Mouse (Mus musculus): Measurements from ENCODE around the gene Gm42957. TPM values are rescaled to one million over a fixed set of nuclear protein-coding genes. Genes with fewer than 3 reads are reported as not detected.

The Gm42957 gene
- polyA plus RNA-seq, 1 experiment from 2014 or later: 0.04 TPM

DNA sequence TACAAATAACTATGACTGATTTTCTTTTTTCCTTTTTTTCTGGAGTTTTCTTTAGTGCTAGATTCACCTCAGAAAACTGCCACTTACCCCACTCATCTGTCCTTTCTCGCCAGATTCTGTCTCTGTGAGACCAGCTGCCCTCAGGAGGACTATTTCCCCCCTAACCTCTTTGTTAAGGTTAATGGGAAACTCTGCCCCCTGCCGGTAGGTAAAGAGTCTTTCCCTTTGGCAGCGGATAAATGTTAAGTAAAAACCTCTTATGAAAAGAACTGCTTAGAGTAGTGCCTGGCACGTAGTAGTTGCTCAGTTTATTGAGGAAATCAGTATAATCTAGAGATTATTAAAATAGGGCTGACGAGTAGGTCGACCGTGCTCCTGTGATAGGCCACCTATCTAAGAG is 65.1 kb downstream of the Gm42957 start:
- Histone ChIP-seq H3K9ac (ENCODE audit: low read length) (no peak overlapping the region), H3K9me3 (ENCODE audit: control insufficient read depth, low read length) (no peaks in the 10 kb centered on the region), H3K4me3 (ENCODE audit: low read depth, low read length) (no peak overlapping the region), H3K27ac (replicated peaks) (no peak overlapping the region), H3K36me3 (ENCODE audit: control insufficient read depth, insufficient read depth, low read length) (peaks cover 28% of the 10 kb centered on the region), H3K4me1 (replicated peaks; ENCODE audit: control insufficient read depth, insufficient read depth) (no peaks in the 10 kb centered on the region; the same call in 1 of the 2 replicates), H3K27me3 (ENCODE audit: control insufficient read depth, insufficient read depth, low read length) (no peaks in the 10 kb centered on the region), H3K4me2 (replicated peaks; ENCODE audit: low read depth) (no peak overlapping the region)
- ATAC-seq (ENCODE audit: low FRiP score, low TSS enrichment) (no peak), DNase-seq (ENCODE audit: low spot score) (no peak)
- WGBS: 57% methylated on average over 7 of the region's 7 CpGs
- no peak for TF ChIP-seq EP300 (optimal IDR thresholded peaks at IDR 0.05)
- peak; percentile 69 for TF ChIP-seq CTCF (IDR thresholded peaks at IDR 0.05; ENCODE audit: low read depth)

DNA sequence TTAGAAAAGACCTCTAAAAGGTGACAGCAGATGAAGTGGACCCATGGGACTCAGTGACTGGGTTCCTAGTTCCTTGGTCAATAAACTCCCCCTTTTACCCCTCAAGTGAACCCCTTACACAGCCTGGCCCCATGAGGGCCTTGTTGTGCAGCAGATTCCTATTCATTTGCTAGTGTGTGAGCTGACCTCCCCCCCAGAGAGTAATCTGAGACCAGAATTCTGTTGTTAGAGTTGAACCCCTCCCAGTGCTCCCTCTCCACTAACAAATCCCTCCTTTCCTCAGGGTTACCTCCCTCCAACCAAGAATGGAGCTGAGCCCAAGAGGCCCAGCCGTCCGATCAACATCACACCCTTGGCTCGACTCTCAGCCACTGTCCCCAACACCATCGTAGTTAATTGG is 65.7 kb downstream of the Gm42957 start:
- peaks cover 28% of the 10 kb centered on the region for H3K36me3 ChIP-seq (ENCODE audit: control insufficient read depth, insufficient read depth, low read length)
- WGBS: 90% methylated on average over 4 of the region's 4 CpGs

More for the DNA sequence above, 65.7 kb downstream of the Gm42957 start:
- DNase-seq (ENCODE audit: low spot score) (no peak), ATAC-seq (ENCODE audit: low FRiP score, low TSS enrichment) (no peak)
- Histone ChIP-seq H3K4me2 (replicated peaks; ENCODE audit: low read depth) (no peak overlapping the region), H3K9me3 (ENCODE audit: control insufficient read depth, low read length) (no peaks in the 10 kb centered on the region), H3K9ac (ENCODE audit: low read length) (no peak overlapping the region), H3K27me3 (ENCODE audit: control insufficient read depth, insufficient read depth, low read length) (no peaks in the 10 kb centered on the region), H3K4me1 (replicated peaks; ENCODE audit: control insufficient read depth, insufficient read depth) (no peaks in the 10 kb centered on the region; the same call in 1 of the 2 replicates), H3K4me3 (ENCODE audit: low read depth, low read length) (no peak overlapping the region), H3K27ac (replicated peaks) (no peak overlapping the region)
- TF ChIP-seq EP300 (optimal IDR thresholded peaks at IDR 0.05) (no peak), CTCF (IDR thresholded peaks at IDR 0.05; ENCODE audit: low read depth) (no peak)

Other genes with a start within 250 kb of the Gm42957 start
- 0.18 and 0.36 TPM in 2 replicates for gene BC107364, start 183.2 kb upstream of the Gm42957 start, polyA plus RNA-seq (2015; fragmentation: Nextera tagmentation; extraction: Ambion mirVana)
- gene Hfe2, start 110.3 kb upstream of the Gm42957 start, polyA plus RNA-seq (2015; fragmentation: Nextera tagmentation; extraction: Ambion mirVana): 0.10 and 0.28 TPM in 2 replicates
- gene Txnip, start 77.5 kb upstream of the Gm42957 start, polyA plus RNA-seq (2015; fragmentation: Nextera tagmentation; extraction: Ambion mirVana): 273 and 276 TPM in 2 replicates
- gene Gm16253, start 58.5 kb upstream of the Gm42957 start, polyA plus RNA-seq (2015; fragmentation: Nextera tagmentation; extraction: Ambion mirVana): 0.18 and 0.46 TPM in 2 replicates
- 16.1 and 20.1 TPM in 2 replicates for gene Polr3gl, start 41.3 kb upstream of the Gm42957 start, polyA plus RNA-seq (2015; fragmentation: Nextera tagmentation; extraction: Ambion mirVana)
- 1.3 TPM in 2 replicates for gene Ankrd34a, start 38.8 kb upstream of the Gm42957 start, polyA plus RNA-seq (2015; fragmentation: Nextera tagmentation; extraction: Ambion mirVana)
- 3.7 and 3.8 TPM in 2 replicates for gene Lix1l, start 34.3 kb upstream of the Gm42957 start, polyA plus RNA-seq (2015; fragmentation: Nextera tagmentation; extraction: Ambion mirVana)
- 70.9 and 75.5 TPM in 2 replicates for gene Rbm8a, start 5.5 kb upstream of the Gm42957 start, polyA plus RNA-seq (2015; fragmentation: Nextera tagmentation; extraction: Ambion mirVana)
- 36.6 and 38.2 TPM in 2 replicates for gene Pex11b, start 98 bp upstream of the Gm42957 start, polyA plus RNA-seq (2015; fragmentation: Nextera tagmentation; extraction: Ambion mirVana)
- gene Itga10, start 10.1 kb downstream of the Gm42957 start, polyA plus RNA-seq (2015; fragmentation: Nextera tagmentation; extraction: Ambion mirVana): 0.28 and 0.42 TPM in 2 replicates
- 5.5 and 6.2 TPM in 2 replicates for gene Ankrd35, start 34.7 kb downstream of the Gm42957 start, polyA plus RNA-seq (2015; fragmentation: Nextera tagmentation; extraction: Ambion mirVana)
- gene Pias3, start 60.9 kb downstream of the Gm42957 start, polyA plus RNA-seq (2015; fragmentation: Nextera tagmentation; extraction: Ambion mirVana): 23.4 and 27.1 TPM in 2 replicates
- gene Nudt17, start 73.1 kb downstream of the Gm42957 start, polyA plus RNA-seq (2015; fragmentation: Nextera tagmentation; extraction: Ambion mirVana): 7.5 and 8.2 TPM in 2 replicates
- 19.4 and 20.3 TPM in 2 replicates for gene Polr3c, start 92.2 kb downstream of the Gm42957 start, polyA plus RNA-seq (2015; fragmentation: Nextera tagmentation; extraction: Ambion mirVana)
- 27.3 and 28.7 TPM in 2 replicates for gene Rnf115, start 92.2 kb downstream of the Gm42957 start, polyA plus RNA-seq (2015; fragmentation: Nextera tagmentation; extraction: Ambion mirVana)
- 0.21 TPM in 2 replicates for gene Pdzk1, start 193.8 kb downstream of the Gm42957 start, polyA plus RNA-seq (2015; fragmentation: Nextera tagmentation; extraction: Ambion mirVana)
- gene Cd160, start 193.9 kb downstream of the Gm42957 start, polyA plus RNA-seq (2015; fragmentation: Nextera tagmentation; extraction: Ambion mirVana): 0.13 and 0.15 TPM in 2 replicates

Data from stomach, postnatal 0 days (tissue).